Mouse (Mus musculus) gastrocnemius, adult 2 months (tissue): ENCODE results near the gene Ccl1. TPM values are rescaled to one million over a fixed set of nuclear protein-coding genes. Genes with fewer than 3 reads are reported as not detected.
A peak's percentile ranks its signal among the peaks of the same experiment; 100 is the strongest.

Source experiments
- DNase-seq: peaks from one replicate; pipeline ENCODE4 v3.0.0; 2022
- H3K27ac ChIP-seq: fragments of 200-600 bp; 2 replicates; pipeline ENCODE4 v1.8.1; 2022; ENCODE audit warnings: mild to moderate bottlenecking
- H3K4me3 ChIP-seq: fragments of 200-600 bp; 2 replicates; pipeline ENCODE4 v1.8.1; 2022; ENCODE audit warnings: mild to moderate bottlenecking, moderate library complexity
- CTCF ChIP-seq: fragments of 200-600 bp; IDR thresholded peaks from 2 replicates; pipeline ENCODE4 v1.8.1; 2022; ENCODE audit warnings: antibody characterized with exemption, mild to moderate bottlenecking, moderate library complexity
- intact Hi-C: fragments of 180-260 bp; cut with DNase I; formaldehyde crosslinking; loops from one replicate; pipeline ENCODE4 v1.15.1; 2025
- long read RNA-seq, 2 experiments: library from polyadenylated mRNA; stranded (forward); transcript quantifications; one replicate each; pipeline ENCODE4 v2.0.0; 2021
- total RNA-seq, 2 experiments: library from RNA; stranded (reverse); gene quantifications; 2 replicates each; pipeline ENCODE4 v1.2.3; 2021

Ccl1 gene
- not detected for total RNA-seq
- long read RNA-seq, experiment 1: 0 reads
- long read RNA-seq, experiment 2: 0 reads

- DNase-seq: no peak
These were observed at the start of gene Ccl1 for GRCm38 (mm10) chr11:82305590-82305989. Gene Ccl1, minus strand, starts transcription at chr11:82305690.

GRCm38 (mm10) chr11:82351039-82351438 is 45.5 kb upstream of the Ccl1 start:
- DNase-seq: no peak
- intact Hi-C loops: no loop called here
- Histone ChIP-seq H3K27ac (no peak overlapping the region), H3K4me3 (no peak overlapping the region)
- no peak for TF ChIP-seq CTCF

More at GRCm38 (mm10) chr11:82305590-82305989, at the start of gene Ccl1:
- intact Hi-C loops: no loop called here
- TF ChIP-seq CTCF: no peak
- Histone ChIP-seq H3K27ac (no peak within 1 kb of the TSS), H3K4me3 (no peak within 1 kb of the TSS)

- TF ChIP-seq CTCF: no peak
- Histone ChIP-seq H3K4me3 (no peak overlapping the region), H3K27ac (no peak overlapping the region)
- DNase-seq: no peak
- intact Hi-C loops: no loop called here
These were observed 35.4 kb upstream of the Ccl1 start for GRCm38 (mm10) chr11:82340900-82341299.

- Histone ChIP-seq H3K27ac (no peak overlapping the region), H3K4me3 (no peak overlapping the region)
- intact Hi-C loops: no loop called here
- no peak for TF ChIP-seq CTCF
- no peak for DNase-seq
These were observed 34.9 kb upstream of the Ccl1 start for GRCm38 (mm10) chr11:82340416-82340815.

GRCm38 (mm10) chr11:82339921-82340401 is 34.5 kb upstream of the Ccl1 start:
- TF ChIP-seq CTCF: no peak
- no peak for DNase-seq
- intact Hi-C loops: no loop called here
- Histone ChIP-seq H3K27ac (no peak overlapping the region), H3K4me3 (no peak overlapping the region)

GRCm38 (mm10) chr11:82313153-82313552 is 7.7 kb upstream of the Ccl1 start:
- intact Hi-C loops: no loop called here
- H3K4me3 ChIP-seq: no peak overlapping the region
- no peak for TF ChIP-seq CTCF
- DNase-seq: no peak
- H3K27ac ChIP-seq: no peak overlapping the region

GRCm38 (mm10) chr11:82310336-82311045 is 5.0 kb upstream of the Ccl1 start:
- no peak overlapping the region for H3K4me3 ChIP-seq
- no peak for TF ChIP-seq CTCF
- intact Hi-C loops: no loop called here
- no peak overlapping the region for H3K27ac ChIP-seq
- DNase-seq: no peak

GRCm38 (mm10) chr11:82297895-82298294 is 7.6 kb downstream of the Ccl1 start:
- TF ChIP-seq CTCF: no peak
- no peak overlapping the region for H3K27ac ChIP-seq
- intact Hi-C loops: no loop called here
- DNase-seq: no peak
- no peak overlapping the region for H3K4me3 ChIP-seq

- Histone ChIP-seq H3K27ac (no peak overlapping the region), H3K4me3 (no peak overlapping the region)
- no peak for DNase-seq
- intact Hi-C loops: no loop called here
- no peak for TF ChIP-seq CTCF
These were observed 14.6 kb downstream of the Ccl1 start for GRCm38 (mm10) chr11:82290841-82291240.

GRCm38 (mm10) chr11:82274149-82274812 is 31.2 kb downstream of the Ccl1 start:
- no peak overlapping the region for H3K27ac ChIP-seq
- intact Hi-C loops: no loop called here
- no peak for DNase-seq
- no peak for TF ChIP-seq CTCF
- H3K4me3 ChIP-seq: no peak overlapping the region

GRCm38 (mm10) chr11:82259131-82259530 is 46.4 kb downstream of the Ccl1 start:
- H3K4me3 ChIP-seq: no peak overlapping the region
- DNase-seq: no peak
- TF ChIP-seq CTCF: no peak
- intact Hi-C loops: no loop called here
- H3K27ac ChIP-seq: no peak overlapping the region

GRCm38 (mm10) chr11:82255601-82256000 is 49.9 kb downstream of the Ccl1 start:
- Histone ChIP-seq H3K27ac (no peak overlapping the region), H3K4me3 (no peak overlapping the region)
- TF ChIP-seq CTCF: peak; percentile 31
- intact Hi-C loops: no loop called here
- peak; percentile 25 for DNase-seq

- TF ChIP-seq CTCF: no peak
These were observed 52.1 kb downstream of the Ccl1 start for GRCm38 (mm10) chr11:82253421-82253820.

More at GRCm38 (mm10) chr11:82253421-82253820, 52.1 kb downstream of the Ccl1 start:
- H3K4me3 ChIP-seq: no peak overlapping the region
- intact Hi-C loops: no loop called here
- H3K27ac ChIP-seq: no peak overlapping the region
- DNase-seq: no peak
